Mouse (Mus musculus) CH12.LX (cell line): Measurements from ENCODE around the gene Ndufa7. TPM values are rescaled to one million over a fixed set of nuclear protein-coding genes. Genes with fewer than 3 reads are reported as not detected.

ENCODE experiments used
- DNase-seq: peaks from one replicate; pipeline ENCODE4 v3.0.0-alpha.2; 2013; ENCODE audit errors: extremely low read depth
- H3K27ac ChIP-seq: 2 replicates; pipeline ENCODE4 v1.5.1; 2012; ENCODE audit warnings: low read depth, mild to moderate bottlenecking, control low read depth, moderate library complexity; ENCODE audit not compliant: insufficient read depth
- H3K27me3 ChIP-seq: replicated peaks from 2 replicates; pipeline ENCODE3; 2012; ENCODE audit warnings: inconsistent platforms
- H3K36me3 ChIP-seq, 2 experiments: replicated peaks in 1 of 2; 2 replicates each; pipeline versions ENCODE3 to v1.6.1; 2012; ENCODE audit warnings: inconsistent platforms in 1 of 2, low read length in 1 of 2, mild to moderate bottlenecking in 1 of 2, mixed read lengths in 1 of 2, moderate library complexity in 1 of 2; ENCODE audit not compliant: control insufficient read depth in 1 of 2, insufficient read depth in 1 of 2
- H3K4me1 ChIP-seq, 2 experiments: 2 replicates each; pipeline ENCODE4 v1.6.1; 2012; ENCODE audit warnings: inconsistent platforms in 1 of 2, moderate library complexity in 1 of 2; ENCODE audit not compliant: insufficient read depth in 2 of 2, control insufficient read depth in 1 of 2
- H3K4me2 ChIP-seq: 2 replicates; pipeline ENCODE4 v1.6.1; 2012; ENCODE audit warnings: low read depth, mild to moderate bottlenecking, control low read depth; ENCODE audit not compliant: poor library complexity, insufficient read depth, severe bottlenecking
- H3K4me3 ChIP-seq, 3 experiments: fragments of 150-350 bp in 1 of 3; sonication (generic) in 1 of 3; replicated peaks in 1 of 3; 2 replicates each; pipeline versions ENCODE3 to v1.5.1; 2011 to 2012; ENCODE audit warnings: low read depth in 2 of 3, low read length in 2 of 3, mild to moderate bottlenecking in 2 of 3, moderate library complexity in 2 of 3, control low read depth in 1 of 3, improper control_type of control experiment in 1 of 3, inconsistent platforms in 1 of 3, mixed read lengths in 1 of 3; ENCODE audit not compliant: poor library complexity in 1 of 3
- H3K79me2 ChIP-seq: replicated peaks from 2 replicates; pipeline ENCODE4 v1.6.1; 2012; ENCODE audit warnings: mild to moderate bottlenecking, moderate library complexity; ENCODE audit not compliant: control insufficient read depth, poor library complexity, insufficient read depth, severe bottlenecking; ENCODE audit errors: extremely low read depth
- H3K9ac ChIP-seq: 2 replicates; pipeline ENCODE4 v1.6.1; 2012; ENCODE audit warnings: low read depth, mild to moderate bottlenecking, control low read depth, moderate library complexity; ENCODE audit not compliant: insufficient read depth
- H3K9me3 ChIP-seq: replicated peaks from 2 replicates; pipeline ENCODE3; 2012; ENCODE audit warnings: low read length, inconsistent platforms, mixed read lengths
- BHLHE40 ChIP-seq: IDR thresholded peaks from 2 replicates; pipeline ENCODE4 v1.6.1; 2011; ENCODE audit warnings: mild to moderate bottlenecking, low read depth, low read length, improper control_type of control experiment
- CHD1 ChIP-seq: IDR thresholded peaks from 2 replicates; pipeline ENCODE4 v1.6.1; 2012; ENCODE audit warnings: low read depth, low read length, improper control_type of control experiment, inconsistent platforms
- CHD2 ChIP-seq: IDR thresholded peaks from 2 replicates; pipeline ENCODE4 v1.6.1; 2011; ENCODE audit warnings: low read length, improper control_type of control experiment
- CTCF ChIP-seq, 2 experiments: IDR thresholded peaks in 1 of 2; conservative IDR thresholded peaks in 1 of 2; 2 replicates each; pipeline ENCODE4 v1.5.1; 2011 to 2012; ENCODE audit warnings: low read depth in 2 of 2, low read length in 2 of 2, improper control_type of control experiment in 1 of 2, inconsistent platforms in 1 of 2, mild to moderate bottlenecking in 1 of 2, moderate library complexity in 1 of 2
- E2F4 ChIP-seq: IDR thresholded peaks from 2 replicates; pipeline ENCODE4 v1.6.1; 2011; ENCODE audit warnings: low read depth, low read length, improper control_type of control experiment; ENCODE audit not compliant: insufficient replicate concordance
- ELF1 ChIP-seq: IDR thresholded peaks from 2 replicates; pipeline ENCODE4 v1.6.1; 2014; ENCODE audit warnings: low read depth, mild to moderate bottlenecking, inconsistent platforms, low read length, improper control_type of control experiment
- EP300 ChIP-seq: IDR thresholded peaks from 2 replicates; pipeline ENCODE4 v1.6.1; 2011; ENCODE audit warnings: low read length, improper control_type of control experiment
- ETS1 ChIP-seq: conservative IDR thresholded peaks from 2 replicates; pipeline ENCODE4 v1.6.1; 2012; ENCODE audit warnings: low read depth, mild to moderate bottlenecking, inconsistent platforms, low read length, improper control_type of control experiment, moderate library complexity
- GABPA ChIP-seq: IDR thresholded peaks from 2 replicates; pipeline ENCODE4 v1.6.1; 2012; ENCODE audit warnings: low read depth, low read length, improper control_type of control experiment, inconsistent platforms; ENCODE audit not compliant: insufficient replicate concordance
- HCFC1 ChIP-seq: IDR thresholded peaks from 2 replicates; pipeline ENCODE4 v1.6.1; 2012; ENCODE audit warnings: low read depth, mild to moderate bottlenecking, inconsistent platforms, low read length, improper control_type of control experiment
- IRF4 ChIP-seq: IDR thresholded peaks from 2 replicates; pipeline ENCODE4 v1.6.1; 2014; ENCODE audit warnings: low read depth, mild to moderate bottlenecking, inconsistent platforms, low read length, improper control_type of control experiment
- JUN ChIP-seq: IDR thresholded peaks from 2 replicates; pipeline ENCODE4 v1.6.1; 2011; ENCODE audit warnings: low read depth, mild to moderate bottlenecking, low read length, improper control_type of control experiment, moderate library complexity; ENCODE audit not compliant: insufficient read depth
- JUND ChIP-seq: conservative IDR thresholded peaks from 2 replicates; pipeline ENCODE4 v1.6.1; 2011; ENCODE audit warnings: low read depth, low read length, improper control_type of control experiment
- KAT2A ChIP-seq: IDR thresholded peaks from 2 replicates; pipeline ENCODE4 v1.6.1; 2012; ENCODE audit warnings: low read length, improper control_type of control experiment, inconsistent platforms; ENCODE audit not compliant: insufficient replicate concordance
- MAFK ChIP-seq: IDR thresholded peaks from 2 replicates; pipeline ENCODE4 v1.6.1; 2011; ENCODE audit warnings: low read length, improper control_type of control experiment; ENCODE audit not compliant: insufficient replicate concordance
- MAX ChIP-seq: IDR thresholded peaks from 2 replicates; pipeline ENCODE4 v1.6.1; 2011; ENCODE audit warnings: low read length, improper control_type of control experiment
- MAZ ChIP-seq: IDR thresholded peaks from 2 replicates; pipeline ENCODE4 v1.6.1; 2012; ENCODE audit warnings: low read depth, mild to moderate bottlenecking, inconsistent platforms, low read length, improper control_type of control experiment, moderate library complexity
- MEF2A ChIP-seq: IDR thresholded peaks from 2 replicates; pipeline ENCODE4 v1.6.1; 2014; ENCODE audit warnings: low read depth, mild to moderate bottlenecking, inconsistent platforms, low read length, improper control_type of control experiment, borderline replicate concordance
- MXI1 ChIP-seq: IDR thresholded peaks from 2 replicates; pipeline ENCODE4 v1.6.1; 2011; ENCODE audit warnings: mild to moderate bottlenecking, low read depth, low read length, improper control_type of control experiment
- MYC ChIP-seq: IDR thresholded peaks from 2 replicates; pipeline ENCODE4 v1.6.1; 2011; ENCODE audit warnings: low read depth, mild to moderate bottlenecking, improper control_type of control experiment, low read length
- NELFE ChIP-seq: IDR thresholded peaks from 2 replicates; pipeline ENCODE4 v1.6.1; 2011; ENCODE audit warnings: low read depth, low read length, improper control_type of control experiment
- NRF1 ChIP-seq: IDR thresholded peaks from 2 replicates; pipeline ENCODE4 v1.6.1; 2014; ENCODE audit warnings: low read depth, mild to moderate bottlenecking, inconsistent platforms, low read length, improper control_type of control experiment, moderate library complexity
- PAX5 ChIP-seq: IDR thresholded peaks from 2 replicates; pipeline ENCODE4 v1.6.1; 2012; ENCODE audit warnings: low read length, inconsistent platforms, mixed read lengths
- POLR2A ChIP-seq: IDR thresholded peaks from 2 replicates; pipeline ENCODE4 v1.6.1; 2011; ENCODE audit warnings: low read depth, mild to moderate bottlenecking, improper control_type of control experiment, low read length
- POLR2AphosphoS2 ChIP-seq: IDR thresholded peaks from 2 replicates; pipeline ENCODE4 v1.6.1; 2011; ENCODE audit warnings: low read depth, low read length, improper control_type of control experiment
- RAD21 ChIP-seq: IDR thresholded peaks from 2 replicates; pipeline ENCODE4 v1.6.1; 2011; ENCODE audit warnings: low read depth, mild to moderate bottlenecking, low read length, improper control_type of control experiment, moderate library complexity
- RCOR1 ChIP-seq: conservative IDR thresholded peaks from 2 replicates; pipeline ENCODE4 v1.6.1; 2012; ENCODE audit warnings: low read depth, mild to moderate bottlenecking, inconsistent platforms, low read length, improper control_type of control experiment
- SIN3A ChIP-seq: IDR thresholded peaks from 2 replicates; pipeline ENCODE4 v1.6.1; 2012; ENCODE audit warnings: low read length, improper control_type of control experiment, inconsistent platforms
- SMC3 ChIP-seq: IDR thresholded peaks from 2 replicates; pipeline ENCODE4 v1.6.1; 2011; ENCODE audit warnings: low read depth, low read length, improper control_type of control experiment
- TBP ChIP-seq: conservative IDR thresholded peaks from 2 replicates; pipeline ENCODE4 v1.6.1; 2011; ENCODE audit warnings: low read depth, low read length, improper control_type of control experiment
- TCF12 ChIP-seq: IDR thresholded peaks from 2 replicates; pipeline ENCODE4 v1.6.1; 2014; ENCODE audit warnings: low read depth, mild to moderate bottlenecking, inconsistent platforms, low read length, improper control_type of control experiment
- UBTF ChIP-seq: IDR thresholded peaks from 2 replicates; pipeline ENCODE4 v1.6.1; 2012; ENCODE audit warnings: low read depth, mild to moderate bottlenecking, inconsistent platforms, low read length, improper control_type of control experiment, moderate library complexity
- USF1 ChIP-seq: IDR thresholded peaks from 2 replicates; pipeline ENCODE4 v1.6.1; 2014; ENCODE audit warnings: low read depth, mild to moderate bottlenecking, inconsistent platforms, low read length, improper control_type of control experiment
- USF2 ChIP-seq: conservative IDR thresholded peaks from 2 replicates; pipeline ENCODE4 v1.6.1; 2011; ENCODE audit warnings: low read depth, low read length, improper control_type of control experiment
- ZC3H11A ChIP-seq: IDR thresholded peaks from 2 replicates; pipeline ENCODE4 v1.6.1; 2012; ENCODE audit warnings: low read depth, mild to moderate bottlenecking, inconsistent platforms, low read length, improper control_type of control experiment
- ZKSCAN1 ChIP-seq: IDR thresholded peaks from 2 replicates; pipeline ENCODE4 v1.6.1; 2012; ENCODE audit warnings: low read depth, inconsistent platforms, low read length, improper control_type of control experiment, borderline replicate concordance
- ZMIZ1 ChIP-seq: IDR thresholded peaks from 2 replicates; pipeline ENCODE4 v1.6.1; 2012; ENCODE audit warnings: low read depth, mild to moderate bottlenecking, inconsistent platforms, low read length, improper control_type of control experiment
- ZNF384 ChIP-seq: IDR thresholded peaks from 2 replicates; pipeline ENCODE4 v1.6.1; 2012; ENCODE audit warnings: low read depth, low read length, improper control_type of control experiment, inconsistent platforms
- dilution Hi-C: fragments of 300-500 bp; cut with MboI; formaldehyde crosslinking; loops from 2 replicates; pipeline ENCODE4 v1.14.3; 2020; ENCODE audit warnings: low sequenced_read_pairs; ENCODE audit not compliant: extremely low pct_unique_long_range_greater_than_20kb, extremely low pct_ligation_motif_present
- in situ Hi-C: fragments of 300-500 bp; cut with MboI; formaldehyde crosslinking; loops from 3 replicates; pipeline ENCODE4 v1.14.3; 2019; ENCODE audit warnings: low sequenced_read_pairs, low pct_ligation_motif_present, low pct_unique_long_range_greater_than_20kb, mixed read lengths
- polyA plus RNA-seq: library from polyadenylated mRNA; unstranded; fragments of >175 nt; gene quantifications from 2 replicates; pipeline ENCODE4 v1.2.1, GENCODE M21; 2012; ENCODE audit warnings: low read depth; ENCODE audit not compliant: insufficient read length
- total RNA-seq, 2 experiments: library from RNA; depleted of rRNA; stranded (reverse); fragments of 300-350 nt in 1 of 2; fragments of >200 nt in 1 of 2; gene quantifications; 2 replicates each; pipeline ENCODE4 v1.2.3; 2012 to 2014

The Ndufa7 gene
- total and polyA plus RNA-seq, 3 experiments: 164 to 364 (median 194) TPM

DNA sequence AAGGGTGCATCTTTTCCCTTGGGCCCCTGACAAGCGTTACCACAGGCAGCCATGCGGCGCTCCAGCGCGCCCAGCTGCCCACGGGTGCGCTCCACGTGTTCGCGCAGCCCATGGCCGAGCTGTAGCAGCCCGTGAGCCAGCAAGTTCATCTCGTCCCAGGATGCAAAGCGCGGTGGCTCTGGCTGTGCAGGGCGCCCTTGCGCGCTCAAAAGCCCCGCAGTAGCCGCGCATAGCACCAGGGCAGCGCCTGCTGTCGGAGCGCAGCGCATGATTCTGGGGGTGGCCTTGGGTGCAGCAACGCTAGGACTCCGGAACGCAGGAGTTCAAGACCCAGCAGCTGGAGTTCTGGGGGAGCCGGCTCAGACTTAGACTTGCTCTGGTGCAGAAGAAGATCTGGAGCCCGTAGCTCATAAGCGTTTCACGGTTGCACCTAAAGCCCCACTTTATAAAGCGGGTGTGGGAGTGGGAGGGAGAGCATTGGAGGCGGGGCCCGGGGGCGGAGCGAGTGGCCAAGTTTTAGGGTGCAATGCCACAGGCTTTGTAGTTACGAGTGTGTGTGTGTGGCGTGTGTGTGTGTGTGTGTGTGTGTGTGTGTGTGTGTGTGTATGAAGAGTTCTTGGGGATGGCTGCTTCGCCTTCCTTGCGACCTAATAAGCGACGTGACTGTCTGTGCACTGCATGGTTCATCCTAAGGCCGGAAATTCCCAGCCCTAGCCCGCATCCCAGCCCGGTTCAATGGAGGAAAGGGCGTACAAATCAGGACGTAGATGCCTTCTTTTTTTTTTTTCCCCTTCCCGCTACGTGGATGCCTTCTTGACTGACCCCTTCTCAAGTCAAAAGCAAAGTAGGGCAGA is 43.0 kb upstream of the Ndufa7 start, which contains the start of gene Angptl4:
Angptl4 (minus strand) TSS at position 707 of the 854 bp plus-strand sequence.
- Histone ChIP-seq H3K27me3 (peaks cover 16% of the 10 kb centered on the region), H3K4me2 (peak within 1 kb of the TSS; percentile 92), H3K9ac (peak within 1 kb of the TSS; percentile 50), H3K4me3 (peak within 1 kb of the TSS; percentile 57 to 58 (median 58)), H3K4me1 (peaks cover 13 to 30% of the 10 kb centered on the region in 2 experiments), H3K9me3 (no peaks in the 10 kb centered on the region)
- TF ChIP-seq ZNF384 (no peak), ELF1 (no peak), MYC (peak; percentile 98), IRF4 (no peak), BHLHE40 (peak; percentile 85), RAD21 (no peak), USF1 (no peak; the same call in 1 of the 2 replicates), MAZ (no peak), POLR2A (peak; percentile 84), UBTF (no peak), NELFE (peak; percentile 68), PAX5 (no peak), MXI1 (peak; percentile 99), JUND (no peak), ZC3H11A (no peak), ZKSCAN1 (no peak), NRF1 (peak; percentile 67), POLR2AphosphoS2 (no peak), GABPA (no peak), TBP (0 out of 2 replicates have a peak, but pooled peaks have one; percentile 20), MAX (peak; percentile 97), EP300 (no peak), KAT2A (no peak), MAFK (no peak), ETS1 (no peak), CTCF (conservative IDR thresholded peaks at IDR 0.05 in 1 of 2, IDR thresholded peaks at IDR 0.05 in 1 of 2; ENCODE audit: low read depth in 2 of 2, low read length in 2 of 2) (no peak), E2F4 (no peak), RCOR1 (no peak), CHD2 (no peak), TCF12 (0 out of 2 replicates have a peak, but pooled peaks have one; percentile 15), ZMIZ1 (no peak), CHD1 (no peak), MEF2A (no peak), JUN (no peak), USF2 (no peak), SMC3 (no peak), SIN3A (peak; percentile 79), HCFC1 (no peak)
- TF ChIP-seq, all 38 proteins: peak for 10
- Histone ChIP-seq H3K27ac (no peak within 1 kb of the TSS), H3K36me3 (peaks cover 13 to 30% of the 10 kb centered on the region in 2 experiments), H3K79me2 (no peaks in the 10 kb centered on the region)
- dilution Hi-C loops (no loop called here), in situ Hi-C loops (no loop called here)
- peak; percentile 78 for DNase-seq
